Mouse (Mus musculus) bone marrow macrophage, adult 2 months (primary cell): ENCODE results near the gene Ormdl2.

Source experiments
- CTCF ChIP-seq: IDR thresholded peaks from 2 replicates; pipeline ENCODE4 v1.5.1; 2012; ENCODE audit warnings: low read depth, mild to moderate bottlenecking, low read length, moderate library complexity
- POLR2A ChIP-seq: IDR thresholded peaks from 2 replicates; pipeline ENCODE4 v1.6.1; 2012; ENCODE audit warnings: mild to moderate bottlenecking, low read depth, low read length, borderline replicate concordance

GRCm38 (mm10) chr10:128795581-128795980 lies 25.9 kb downstream of the Ormdl2 start:
- TF ChIP-seq POLR2A (no peak), CTCF (no peak)
